Mouse (Mus musculus) small intestine, adult 2 months (tissue): ENCODE results near the gene Pepd.

Experiments used
- CTCF ChIP-seq: fragments of 200-500 bp; IDR thresholded peaks from 2 replicates; pipeline ENCODE4 v1.5.1; 2012; ENCODE audit warnings: low read depth, mild to moderate bottlenecking, control low read depth, inconsistent platforms, low read length, moderate library complexity, mixed read lengths; ENCODE audit not compliant: insufficient replicate concordance, insufficient read length; ENCODE audit errors: extremely low read depth
- POLR2A ChIP-seq: fragments of 200-500 bp; IDR thresholded peaks from 2 replicates; pipeline ENCODE4 v1.6.1; 2012; ENCODE audit warnings: low read depth, mild to moderate bottlenecking, control low read depth, inconsistent platforms, low read length, moderate library complexity

- no peak for TF ChIP-seq CTCF
- no peak for TF ChIP-seq POLR2A
Measured at GRCm38 (mm10) chr7:34988488-34988887, 76.3 kb downstream of the Pepd start.
